Mouse (Mus musculus): ENCODE data around the gene Shank2. TPM values are rescaled to one million over a fixed set of nuclear protein-coding genes. Genes with fewer than 3 reads are reported as not detected.

The Shank2 gene
- polyA plus RNA-seq, 1 experiment from 2014 or later, result 0.40 TPM

- 79% methylated on average over 4 of the region's 4 CpGs for WGBS (ENCODE audit: insufficient replicate concordance)
Measured at GRCm38 (mm10) chr7:144189446-144189845, 187.7 kb downstream of the Shank2 start.

DNA sequence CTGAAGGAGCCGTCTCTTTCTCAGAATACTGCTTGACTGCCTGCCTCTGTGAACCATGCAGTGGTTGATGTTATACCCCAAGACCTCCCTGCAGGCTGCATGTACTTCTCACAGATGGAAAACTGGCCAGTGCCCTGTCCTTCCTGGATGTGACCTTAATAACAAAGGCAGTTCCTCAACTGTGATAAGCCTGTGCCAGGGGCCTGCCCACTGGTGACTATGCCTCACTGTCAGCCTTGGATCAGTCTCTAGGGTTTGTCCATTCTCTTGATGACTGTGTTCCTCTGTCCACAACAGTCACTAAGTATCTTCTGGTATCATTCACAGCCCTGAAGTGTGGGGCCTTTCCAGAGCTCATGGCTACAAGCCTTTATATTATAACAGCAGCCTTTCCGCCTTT, 196.8 kb downstream of the Shank2 start:
- H3K4me1 ChIP-seq (ENCODE audit: control insufficient read depth, insufficient read depth, low read length), result no peaks in the 10 kb centered on the region
- H3K9ac ChIP-seq (ENCODE audit: low read depth, low read length), result no peak overlapping the region
- H3K27me3 ChIP-seq (ENCODE audit: control insufficient read depth, insufficient read depth, low read length), result no peaks in the 10 kb centered on the region
- H3K4me2 ChIP-seq, result no peak overlapping the region
- H3K36me3 ChIP-seq (ENCODE audit: control insufficient read depth, insufficient read depth, low read length), result no peaks in the 10 kb centered on the region
- no peaks in the 10 kb centered on the region for H3K9me3 ChIP-seq (replicated peaks; ENCODE audit: control insufficient read depth, low read length)
- no peak overlapping the region for H3K27ac ChIP-seq (ENCODE audit: low read depth, low read length)
- ATAC-seq (replicated peaks; ENCODE audit: insufficient number of reproducible peaks, low FRiP score, low TSS enrichment), result no peak
- no peak overlapping the region for H3K4me3 ChIP-seq (ENCODE audit: low read depth, low read length)
- 72% methylated on average over 2 of the region's 2 CpGs for WGBS (ENCODE audit: insufficient replicate concordance)

More at GRCm38 (mm10) chr7:144189446-144189845, 187.7 kb downstream of the Shank2 start:
- H3K4me2 ChIP-seq, result no peak overlapping the region
- H3K9me3 ChIP-seq (replicated peaks; ENCODE audit: control insufficient read depth, low read length), result no peaks in the 10 kb centered on the region
- H3K4me1 ChIP-seq (ENCODE audit: control insufficient read depth, insufficient read depth, low read length), result no peaks in the 10 kb centered on the region
- H3K4me3 ChIP-seq (ENCODE audit: low read depth, low read length), result no peak overlapping the region
- H3K27ac ChIP-seq (ENCODE audit: low read depth, low read length), result no peak overlapping the region
- no peak overlapping the region for H3K9ac ChIP-seq (ENCODE audit: low read depth, low read length)
- no peak for ATAC-seq (replicated peaks; ENCODE audit: insufficient number of reproducible peaks, low FRiP score, low TSS enrichment)
- no peaks in the 10 kb centered on the region for H3K36me3 ChIP-seq (ENCODE audit: control insufficient read depth, insufficient read depth, low read length)
- no peaks in the 10 kb centered on the region for H3K27me3 ChIP-seq (ENCODE audit: control insufficient read depth, insufficient read depth, low read length)

- Histone ChIP-seq H3K4me3 (ENCODE audit: low read depth, low read length) (no peak overlapping the region), H3K27ac (ENCODE audit: low read depth, low read length) (no peak overlapping the region), H3K9me3 (replicated peaks; ENCODE audit: control insufficient read depth, low read length) (no peaks in the 10 kb centered on the region), H3K4me2 (no peak overlapping the region), H3K27me3 (ENCODE audit: control insufficient read depth, insufficient read depth, low read length) (peaks cover under 1% of the 10 kb centered on the region; the same call in 1 of the 2 replicates), H3K36me3 (ENCODE audit: control insufficient read depth, insufficient read depth, low read length) (no peaks in the 10 kb centered on the region), H3K4me1 (ENCODE audit: control insufficient read depth, insufficient read depth, low read length) (no peaks in the 10 kb centered on the region), H3K9ac (ENCODE audit: low read depth, low read length) (no peak overlapping the region)
- no peak for ATAC-seq (replicated peaks; ENCODE audit: insufficient number of reproducible peaks, low FRiP score, low TSS enrichment)
- WGBS (ENCODE audit: insufficient replicate concordance), result 48% methylated on average over 7 of the region's 7 CpGs
Measured at GRCm38 (mm10) chr7:144202017-144202682, 200.4 kb downstream of the Shank2 start.

DNA sequence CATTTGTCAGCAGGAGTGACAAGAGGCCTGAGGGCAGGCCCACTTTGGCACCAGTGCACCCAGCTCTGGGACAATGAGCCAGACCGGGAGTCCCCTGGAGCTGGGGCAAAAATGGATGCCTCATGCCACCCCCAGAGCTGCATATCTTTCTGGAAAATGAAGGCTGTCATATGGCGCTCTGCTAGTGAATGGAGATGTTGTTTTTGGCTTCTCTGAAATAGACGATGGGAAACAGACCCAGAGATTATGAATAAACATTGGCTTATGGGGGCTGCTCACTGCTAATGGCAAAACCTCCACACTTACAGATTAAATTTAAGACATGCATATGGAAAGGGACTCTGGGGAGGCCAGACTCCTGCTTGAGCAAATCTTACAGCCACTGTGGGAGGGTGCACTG, 202.6 kb downstream of the Shank2 start:
- no peak overlapping the region for H3K27ac ChIP-seq (ENCODE audit: low read depth, low read length)
- no peaks in the 10 kb centered on the region for H3K36me3 ChIP-seq (ENCODE audit: control insufficient read depth, insufficient read depth, low read length)
- no peak overlapping the region for H3K9ac ChIP-seq (ENCODE audit: low read depth, low read length)
- no peaks in the 10 kb centered on the region for H3K9me3 ChIP-seq (replicated peaks; ENCODE audit: control insufficient read depth, low read length)
- H3K4me2 ChIP-seq, result no peak overlapping the region
- H3K4me3 ChIP-seq (ENCODE audit: low read depth, low read length), result no peak overlapping the region
- no peaks in the 10 kb centered on the region for H3K4me1 ChIP-seq (ENCODE audit: control insufficient read depth, insufficient read depth, low read length)
- WGBS (ENCODE audit: insufficient replicate concordance), result 59% methylated on average over 3 of the region's 3 CpGs
- no peak for ATAC-seq (replicated peaks; ENCODE audit: insufficient number of reproducible peaks, low FRiP score, low TSS enrichment)
- peaks cover 3% of the 10 kb centered on the region; the same call in 1 of the 2 replicates for H3K27me3 ChIP-seq (ENCODE audit: control insufficient read depth, insufficient read depth, low read length)

- Histone ChIP-seq H3K4me1 (ENCODE audit: control insufficient read depth, insufficient read depth, low read length) (no peaks in the 10 kb centered on the region), H3K9ac (ENCODE audit: low read depth, low read length) (no peak overlapping the region), H3K9me3 (replicated peaks; ENCODE audit: control insufficient read depth, low read length) (no peaks in the 10 kb centered on the region), H3K36me3 (ENCODE audit: control insufficient read depth, insufficient read depth, low read length) (no peaks in the 10 kb centered on the region), H3K4me2 (no peak overlapping the region), H3K27me3 (ENCODE audit: control insufficient read depth, insufficient read depth, low read length) (peaks cover 3% of the 10 kb centered on the region; the same call in 1 of the 2 replicates), H3K27ac (ENCODE audit: low read depth, low read length) (no peak overlapping the region), H3K4me3 (ENCODE audit: low read depth, low read length) (no peak overlapping the region)
- 79% methylated on average over 1 of the region's 1 CpGs for WGBS (ENCODE audit: insufficient replicate concordance)
- no peak for ATAC-seq (replicated peaks; ENCODE audit: insufficient number of reproducible peaks, low FRiP score, low TSS enrichment)
Measured at GRCm38 (mm10) chr7:144205161-144205560, 203.4 kb downstream of the Shank2 start.

GRCm38 (mm10) chr7:144205837-144206236, 204.1 kb downstream of the Shank2 start:
- H3K9ac ChIP-seq (ENCODE audit: low read depth, low read length), result no peak overlapping the region
- no peak overlapping the region for H3K4me3 ChIP-seq (ENCODE audit: low read depth, low read length)
- no peaks in the 10 kb centered on the region for H3K9me3 ChIP-seq (replicated peaks; ENCODE audit: control insufficient read depth, low read length)
- H3K4me1 ChIP-seq (ENCODE audit: control insufficient read depth, insufficient read depth, low read length), result no peaks in the 10 kb centered on the region
- H3K27ac ChIP-seq (ENCODE audit: low read depth, low read length), result no peak overlapping the region
- H3K27me3 ChIP-seq (ENCODE audit: control insufficient read depth, insufficient read depth, low read length), result peaks cover 3% of the 10 kb centered on the region; the same call in 1 of the 2 replicates
- no peaks in the 10 kb centered on the region for H3K36me3 ChIP-seq (ENCODE audit: control insufficient read depth, insufficient read depth, low read length)
- ATAC-seq (replicated peaks; ENCODE audit: insufficient number of reproducible peaks, low FRiP score, low TSS enrichment), result no peak
- 79% methylated on average over 3 of the region's 3 CpGs for WGBS (ENCODE audit: insufficient replicate concordance)
- H3K4me2 ChIP-seq, result no peak overlapping the region

- no peak overlapping the region for H3K9ac ChIP-seq (ENCODE audit: low read depth, low read length)
- H3K9me3 ChIP-seq (replicated peaks; ENCODE audit: control insufficient read depth, low read length), result no peaks in the 10 kb centered on the region
- no peak overlapping the region for H3K4me2 ChIP-seq
- no peak overlapping the region for H3K4me3 ChIP-seq (ENCODE audit: low read depth, low read length)
- H3K27me3 ChIP-seq (ENCODE audit: control insufficient read depth, insufficient read depth, low read length), result peaks cover 3% of the 10 kb centered on the region; the same call in 1 of the 2 replicates
- WGBS (ENCODE audit: insufficient replicate concordance), result 62% methylated on average over 5 of the region's 5 CpGs
- H3K27ac ChIP-seq (ENCODE audit: low read depth, low read length), result no peak overlapping the region
- no peaks in the 10 kb centered on the region for H3K4me1 ChIP-seq (ENCODE audit: control insufficient read depth, insufficient read depth, low read length)
- no peaks in the 10 kb centered on the region for H3K36me3 ChIP-seq (ENCODE audit: control insufficient read depth, insufficient read depth, low read length)
- no peak for ATAC-seq (replicated peaks; ENCODE audit: insufficient number of reproducible peaks, low FRiP score, low TSS enrichment)
Measured at GRCm38 (mm10) chr7:144206254-144206653, 204.5 kb downstream of the Shank2 start.

GRCm38 (mm10) chr7:144207100-144207499, 205.4 kb downstream of the Shank2 start:
- ATAC-seq (replicated peaks; ENCODE audit: insufficient number of reproducible peaks, low FRiP score, low TSS enrichment), result no peak
- no peak overlapping the region for H3K4me2 ChIP-seq
- 89% methylated on average over 6 of the region's 6 CpGs for WGBS (ENCODE audit: insufficient replicate concordance)
- H3K9ac ChIP-seq (ENCODE audit: low read depth, low read length), result no peak overlapping the region
- peaks cover 3% of the 10 kb centered on the region; the same call in 1 of the 2 replicates for H3K27me3 ChIP-seq (ENCODE audit: control insufficient read depth, insufficient read depth, low read length)
- H3K4me3 ChIP-seq (ENCODE audit: low read depth, low read length), result no peak overlapping the region
- no peaks in the 10 kb centered on the region for H3K36me3 ChIP-seq (ENCODE audit: control insufficient read depth, insufficient read depth, low read length)
- no peaks in the 10 kb centered on the region for H3K4me1 ChIP-seq (ENCODE audit: control insufficient read depth, insufficient read depth, low read length)
- H3K27ac ChIP-seq (ENCODE audit: low read depth, low read length), result no peak overlapping the region
- no peaks in the 10 kb centered on the region for H3K9me3 ChIP-seq (replicated peaks; ENCODE audit: control insufficient read depth, low read length)

GRCm38 (mm10) chr7:144207849-144208248, 206.1 kb downstream of the Shank2 start:
- H3K4me1 ChIP-seq (ENCODE audit: control insufficient read depth, insufficient read depth, low read length), result no peaks in the 10 kb centered on the region
- H3K36me3 ChIP-seq (ENCODE audit: control insufficient read depth, insufficient read depth, low read length), result no peaks in the 10 kb centered on the region
- no peaks in the 10 kb centered on the region for H3K9me3 ChIP-seq (replicated peaks; ENCODE audit: control insufficient read depth, low read length)
- 20% methylated on average over 7 of the region's 7 CpGs for WGBS (ENCODE audit: insufficient replicate concordance)
- H3K9ac ChIP-seq (ENCODE audit: low read depth, low read length), result no peak overlapping the region
- no peak for ATAC-seq (replicated peaks; ENCODE audit: insufficient number of reproducible peaks, low FRiP score, low TSS enrichment)
- no peak overlapping the region for H3K4me2 ChIP-seq
- peaks cover 3% of the 10 kb centered on the region; the same call in 1 of the 2 replicates for H3K27me3 ChIP-seq (ENCODE audit: control insufficient read depth, insufficient read depth, low read length)
- H3K27ac ChIP-seq (ENCODE audit: low read depth, low read length), result no peak overlapping the region
- no peak overlapping the region for H3K4me3 ChIP-seq (ENCODE audit: low read depth, low read length)

Measured in heart, embryonic 11.5 days (tissue).